Mouse (Mus musculus) cortical plate, adult 2 months (tissue): ENCODE results near the gene Olfr1508. TPM values are rescaled to one million over a fixed set of nuclear protein-coding genes. Genes with fewer than 3 reads are reported as not detected.
"Not testable (repeated sequence)": the region's sequence is repeated elsewhere in the genome, so short reads cannot be mapped to it uniquely, and the experiment has no call there.

Experiments used
- H3K27ac ChIP-seq: fragments of 200-500 bp; 2 replicates; pipeline ENCODE4 v1.5.1; 2012; ENCODE audit warnings: low read length, control low read depth, inconsistent platforms; ENCODE audit not compliant: insufficient read depth
- H3K4me1 ChIP-seq: fragments of 200-500 bp; 2 replicates; pipeline ENCODE4 v1.6.1; 2011; ENCODE audit warnings: low read length; ENCODE audit not compliant: control insufficient read depth, insufficient read depth
- H3K4me3 ChIP-seq: fragments of 200-500 bp; 2 replicates; pipeline ENCODE4 v1.5.1; 2011; ENCODE audit warnings: mild to moderate bottlenecking, low read length, control low read depth; ENCODE audit not compliant: insufficient read depth
- CTCF ChIP-seq: fragments of 200-500 bp; IDR thresholded peaks from 2 replicates; pipeline ENCODE4 v1.5.1; 2011; ENCODE audit warnings: mild to moderate bottlenecking, control low read depth, low read length; ENCODE audit not compliant: insufficient read depth; ENCODE audit errors: extremely low read depth
- POLR2A ChIP-seq: fragments of 200-500 bp; IDR thresholded peaks from 2 replicates; pipeline ENCODE4 v1.6.1; 2011; ENCODE audit warnings: mild to moderate bottlenecking, low read length, control low read depth; ENCODE audit not compliant: insufficient read depth; ENCODE audit errors: extremely low read depth
- polyA plus RNA-seq: library from polyadenylated mRNA; depleted of rRNA; stranded (reverse); fragments of >200 nt; gene quantifications from 2 replicates; pipeline ENCODE4 v1.2.3, GENCODE M21; 2012; rRNA removed

The Olfr1508 gene
- polyA plus RNA-seq = not detected in 2 replicates

DNA sequence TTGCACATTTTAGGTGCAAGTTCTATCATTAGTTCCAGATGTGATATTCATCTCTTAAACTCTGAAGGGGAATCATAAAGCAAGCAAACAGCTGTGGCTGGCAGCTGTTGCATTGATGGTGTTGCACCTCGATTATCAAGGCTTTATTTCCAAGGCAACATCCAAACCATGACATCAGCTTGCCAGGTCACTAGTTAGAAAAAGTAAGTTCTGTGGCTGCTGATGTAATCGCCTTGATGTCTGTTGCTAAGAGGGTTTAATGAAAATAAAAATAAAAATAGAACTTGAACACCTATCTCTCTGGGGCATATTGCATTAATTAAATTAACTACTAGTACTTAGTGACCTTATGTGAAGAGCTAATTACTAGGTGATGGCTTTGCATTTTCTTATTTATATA lies at the start of gene Olfr1508:
TSS of gene Olfr1508 (minus strand) at position 101 of the 400 bp plus-strand sequence.
- Histone ChIP-seq H3K4me3 (no peak within 1 kb of the TSS), H3K4me1 (no peaks in the 10 kb centered on the region), H3K27ac (no peak within 1 kb of the TSS)
- TF ChIP-seq POLR2A (no peak), CTCF (no peak)

DNA sequence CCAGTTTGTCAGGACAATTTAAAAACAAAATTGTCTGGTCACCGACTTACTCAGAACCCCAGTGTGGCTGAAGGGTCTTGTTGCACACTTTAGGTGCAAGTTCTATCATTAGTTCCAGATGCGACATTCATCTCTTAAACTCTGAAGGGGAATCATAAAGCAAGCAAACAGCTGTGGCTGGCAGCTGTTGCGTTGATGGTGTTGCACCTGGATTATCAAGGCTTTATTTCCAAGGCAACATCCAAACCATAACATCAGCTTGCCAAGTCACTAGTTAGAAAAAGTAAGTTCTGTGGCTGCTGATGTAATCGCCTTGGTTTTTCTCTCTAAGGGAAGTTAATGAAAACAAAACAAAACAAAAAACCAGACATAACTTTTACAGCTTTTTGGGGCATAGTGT lies 28.2 kb upstream of the Olfr1508 start, which contains the start of gene Olfr1507:
TSS of gene Olfr1507 (minus strand) at position 234 of the 400 bp plus-strand sequence.
- no peaks in the 10 kb centered on the region for H3K4me1 ChIP-seq
- H3K4me3 ChIP-seq = no peak within 1 kb of the TSS
- H3K27ac ChIP-seq = no peak within 1 kb of the TSS
- no peak for TF ChIP-seq CTCF
- TF ChIP-seq POLR2A = no peak

DNA sequence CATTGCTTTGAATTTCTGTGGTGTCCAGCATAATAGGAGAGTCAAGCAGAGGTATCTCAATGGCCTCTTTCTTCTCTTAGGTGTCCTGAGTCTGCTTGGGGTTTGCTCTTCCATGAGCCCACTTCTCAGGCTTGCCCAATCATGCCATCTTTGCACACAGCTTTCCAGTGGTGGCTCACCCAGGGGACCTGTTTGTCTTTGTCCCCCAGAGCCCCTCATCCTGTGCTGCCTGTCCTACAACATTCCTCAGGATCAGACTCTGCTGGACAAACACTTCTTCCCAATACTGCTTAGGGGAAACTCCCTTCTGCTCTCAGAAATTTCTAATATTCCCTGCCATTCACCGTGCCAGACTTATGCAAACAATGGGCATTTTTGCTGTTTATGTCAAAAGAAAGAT lies 1.6 kb downstream of the Olfr1508 start:
- no peak overlapping the region for H3K27ac ChIP-seq
- TF ChIP-seq CTCF = no peak
- no peak for TF ChIP-seq POLR2A
- H3K4me1 ChIP-seq = no peaks in the 10 kb centered on the region
- H3K4me3 ChIP-seq = no peak overlapping the region

DNA sequence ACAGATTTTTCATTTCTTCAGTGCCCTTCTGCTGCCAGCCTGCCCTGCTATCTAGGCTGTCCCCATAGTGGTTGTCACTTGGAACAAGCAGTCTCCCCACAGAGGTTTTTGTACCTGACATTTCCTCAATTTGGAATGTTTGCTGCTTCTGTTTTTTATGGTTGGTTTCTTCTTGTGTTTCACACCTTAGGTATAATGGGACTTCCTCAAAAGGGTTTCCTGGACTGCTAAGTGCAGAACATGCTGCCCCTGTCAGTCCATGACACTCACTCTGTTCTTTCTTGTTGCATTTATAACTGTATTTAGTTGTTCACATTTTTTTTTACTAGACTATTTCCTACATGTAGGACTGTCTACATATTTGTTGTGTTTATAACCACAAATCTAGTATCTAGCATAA lies 5.4 kb downstream of the Olfr1508 start:
- no peak overlapping the region for H3K27ac ChIP-seq
- H3K4me3 ChIP-seq = no peak overlapping the region
- H3K4me1 ChIP-seq = no peaks in the 10 kb centered on the region
- TF ChIP-seq CTCF = no peak
- TF ChIP-seq POLR2A = no peak

DNA sequence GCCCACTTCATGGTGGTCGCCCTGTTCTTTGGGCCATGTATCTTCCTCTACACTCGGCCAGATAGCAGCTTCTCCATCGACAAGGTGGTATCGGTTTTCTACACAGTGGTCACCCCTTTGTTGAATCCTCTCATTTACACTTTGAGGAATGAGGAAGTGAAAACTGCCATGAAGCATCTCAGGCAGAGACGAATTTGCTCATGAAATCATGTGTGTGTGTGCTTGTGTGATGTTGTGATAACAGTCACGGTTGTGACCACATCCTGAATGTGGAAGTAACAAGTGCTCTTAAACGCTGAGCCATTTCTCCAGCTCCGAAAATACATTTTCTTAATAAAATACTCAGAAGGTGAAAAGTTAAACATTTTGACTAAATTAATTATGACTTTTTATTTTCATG lies 16.2 kb downstream of the Olfr1508 start:
- TF ChIP-seq POLR2A (no peak), CTCF (no peak)
- Histone ChIP-seq H3K4me1 (no peaks in the 10 kb centered on the region), H3K27ac (no peak overlapping the region), H3K4me3 (no peak overlapping the region)

DNA sequence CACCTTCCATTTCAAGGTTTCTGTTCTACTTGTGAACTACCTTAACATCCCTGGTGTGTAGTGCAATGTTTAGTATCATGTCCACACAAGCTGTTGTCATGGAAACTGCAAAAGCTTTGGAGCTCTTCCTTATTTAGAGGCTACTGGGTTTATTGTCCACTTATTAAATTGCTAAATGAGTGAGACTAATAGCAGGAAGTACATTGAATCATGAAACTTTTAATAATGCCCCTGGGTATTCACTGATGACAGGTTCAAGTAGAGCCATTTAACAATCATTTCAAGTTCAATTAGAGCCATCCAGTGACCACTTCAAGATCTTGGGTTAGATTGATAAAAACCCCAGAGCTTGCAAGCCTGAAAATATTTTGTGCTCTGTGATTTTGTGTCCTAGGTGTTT lies 24.6 kb downstream of the Olfr1508 start, which contains the start of gene Olfr1509:
TSS of gene Olfr1509 (plus strand) at position 301 of the 400 bp plus-strand sequence.
- H3K4me3 ChIP-seq = no peak within 1 kb of the TSS
- H3K27ac ChIP-seq = no peak within 1 kb of the TSS
- TF ChIP-seq CTCF (no peak), POLR2A (no peak)
- no peaks in the 10 kb centered on the region for H3K4me1 ChIP-seq

DNA sequence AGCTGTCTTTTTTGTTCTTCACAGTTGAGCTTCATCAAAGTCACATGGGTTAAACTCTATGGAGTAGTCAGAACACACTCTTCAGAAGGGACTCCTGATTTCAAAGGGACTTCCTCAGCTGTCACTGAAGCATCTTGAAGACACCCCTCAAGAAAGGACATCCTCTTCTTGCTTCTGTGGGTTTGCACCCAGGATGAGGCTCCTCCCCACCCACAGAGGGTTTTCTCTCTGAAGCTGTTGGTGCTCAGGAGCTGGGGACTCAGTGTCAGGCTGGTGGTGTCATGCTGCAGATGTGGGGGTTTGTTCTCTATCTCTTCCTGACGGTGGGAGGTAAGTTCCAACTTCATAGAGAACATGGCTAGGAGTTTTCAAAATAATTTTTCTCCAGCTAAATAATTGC lies 39.6 kb downstream of the Olfr1508 start:
- Histone ChIP-seq H3K4me1 (no peaks in the 10 kb centered on the region), H3K4me3 (no peak overlapping the region)

DNA sequence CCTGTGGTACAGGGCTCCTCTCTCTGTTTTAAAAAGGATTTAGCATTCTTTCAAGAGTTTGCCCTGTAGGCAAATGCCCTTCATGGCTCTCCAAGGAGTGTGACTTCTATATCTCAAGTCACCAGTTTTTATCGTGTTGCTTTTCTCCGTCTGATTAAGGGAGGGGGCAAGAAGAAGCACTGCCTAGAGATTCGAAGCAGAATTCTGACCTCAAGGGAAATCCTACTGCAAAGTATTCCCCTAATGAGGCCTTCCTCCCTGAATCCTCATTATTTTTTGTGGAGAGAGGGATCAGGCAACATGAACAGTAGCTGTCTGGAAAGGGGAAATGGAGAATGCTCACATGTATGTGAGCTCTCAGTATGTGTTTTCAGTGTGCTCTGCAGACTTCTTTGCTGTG lies 53.0 kb downstream of the Olfr1508 start, which contains the start of gene Olfr1510:
TSS of gene Olfr1510 (minus strand) at position 101 of the 400 bp plus-strand sequence.
- H3K4me3 ChIP-seq = no peak within 1 kb of the TSS
- no peaks in the 10 kb centered on the region for H3K4me1 ChIP-seq
- no peak for TF ChIP-seq CTCF
- TF ChIP-seq POLR2A = no peak
- no peak within 1 kb of the TSS for H3K27ac ChIP-seq

More for the DNA sequence above, 39.6 kb downstream of the Olfr1508 start:
- no peak for TF ChIP-seq POLR2A
- no peak for TF ChIP-seq CTCF
- no peak overlapping the region for H3K27ac ChIP-seq

DNA sequence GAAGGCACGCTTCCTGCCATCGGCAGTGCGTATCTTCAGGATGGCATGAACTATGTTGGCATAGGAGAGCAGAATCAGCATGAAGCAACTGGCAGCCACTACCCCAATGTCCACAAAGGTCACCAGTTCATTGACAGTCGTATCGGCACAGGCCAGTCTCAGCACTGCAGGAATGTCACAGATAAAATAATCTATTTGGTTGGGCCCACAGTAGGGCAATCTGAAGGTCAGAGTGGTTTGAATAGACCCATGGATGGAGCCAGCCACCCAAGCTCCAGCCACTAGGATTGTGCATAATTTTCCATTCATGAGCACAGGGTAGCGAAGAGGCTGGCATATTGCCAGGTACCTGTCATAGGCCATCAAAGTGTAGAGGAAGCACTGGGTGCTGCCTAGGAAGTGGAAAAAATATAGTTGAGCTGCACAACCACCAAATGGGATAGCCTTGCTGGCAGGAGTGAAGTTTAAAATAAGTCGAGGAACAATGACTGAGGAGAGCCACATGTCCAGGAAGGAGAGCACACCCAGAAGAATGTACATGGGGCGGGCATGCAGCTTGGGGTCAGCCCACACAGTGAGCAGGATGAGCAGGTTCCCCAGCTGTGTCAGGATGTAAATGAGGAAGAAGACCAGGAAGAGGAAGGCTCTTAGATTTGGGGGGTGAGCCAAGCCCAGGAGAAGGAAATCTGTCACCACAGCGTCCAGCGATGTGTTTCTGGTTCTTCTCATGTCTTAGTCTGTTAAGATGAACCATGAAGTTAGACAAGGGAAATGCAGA lies 57.0 kb downstream of the Olfr1508 start:
- not testable (repeated sequence) for H3K4me1 ChIP-seq, H3K27ac ChIP-seq, H3K4me3 ChIP-seq

Other genes with a start within 250 kb of the Olfr1508 start
- 53.5 and 60.7 TPM in 2 replicates for gene Chd8, start 209.7 kb downstream of the Olfr1508 start, polyA plus RNA-seq
- gene Tox4, start 188.3 kb downstream of the Olfr1508 start, polyA plus RNA-seq = 41.2 and 42.4 TPM in 2 replicates
- 42.0 and 44.4 TPM in 2 replicates for gene Rab2b, start 187.9 kb downstream of the Olfr1508 start, polyA plus RNA-seq
- 28.7 and 28.8 TPM in 2 replicates for gene Mettl3, start 162.4 kb downstream of the Olfr1508 start, polyA plus RNA-seq
- 24.6 and 26.5 TPM in 2 replicates for gene Sall2, start 138.7 kb downstream of the Olfr1508 start, polyA plus RNA-seq
- gene Olfr1513, start 111.1 kb downstream of the Olfr1508 start, polyA plus RNA-seq = not detected in 2 replicates
- gene Olfr1512, start 88.3 kb downstream of the Olfr1508 start, polyA plus RNA-seq = not detected in 2 replicates
- gene Olfr1511, start 70.1 kb downstream of the Olfr1508 start, polyA plus RNA-seq = not detected in 2 replicates
- not detected in 2 replicates for gene Olfr1510, start 53.1 kb downstream of the Olfr1508 start, polyA plus RNA-seq
- gene Olfr1509, start 24.5 kb downstream of the Olfr1508 start, polyA plus RNA-seq = not detected in 2 replicates
- not detected in 2 replicates for gene Olfr1507, start 28.3 kb upstream of the Olfr1508 start, polyA plus RNA-seq